Mouse (Mus musculus) myocyte (in vitro differentiated cells): ENCODE data around the gene Rfx3. TPM values are rescaled to one million over a fixed set of nuclear protein-coding genes. Genes with fewer than 3 reads are reported as not detected.

Experiments
- H3K27me3 ChIP-seq: one replicate; pipeline ENCODE4 v1.6.1; 2011; ENCODE audit not compliant: control insufficient read depth, insufficient read depth, insufficient read length
- H3K36me3 ChIP-seq: one replicate; pipeline ENCODE4 v1.6.1; 2011; ENCODE audit not compliant: control insufficient read depth, insufficient read depth
- H3K4me2 ChIP-seq: one replicate; pipeline ENCODE4 v1.6.1; 2011; ENCODE audit warnings: low read depth, control low read depth
- H3K4me3 ChIP-seq: one replicate; pipeline ENCODE4 v1.5.1; 2011; ENCODE audit warnings: mild to moderate bottlenecking, control low read depth, moderate library complexity
- H3K79me2 ChIP-seq: one replicate; pipeline ENCODE4 v1.6.1; 2011; ENCODE audit not compliant: control insufficient read depth, insufficient read depth
- H3ac ChIP-seq: one replicate; pipeline ENCODE4 v1.6.1; 2011; ENCODE audit not compliant: control insufficient read depth, insufficient read length
- CEBPB ChIP-seq: IDR thresholded peaks from 2 replicates; pipeline ENCODE4 v1.6.1; 2011; ENCODE audit warnings: mild to moderate bottlenecking, moderate library complexity; ENCODE audit not compliant: poor library complexity, insufficient read depth, severe bottlenecking
- E2F4 ChIP-seq: IDR thresholded peaks from one replicate; pipeline ENCODE4 v1.6.1; 2011; ENCODE audit warnings: mild to moderate bottlenecking, control low read depth, moderate library complexity; ENCODE audit not compliant: insufficient read depth
- MAX ChIP-seq: IDR thresholded peaks from one replicate; pipeline ENCODE4 v1.6.1; 2011; ENCODE audit warnings: low read depth, mild to moderate bottlenecking, control low read depth
- MYOD1 ChIP-seq, 3 experiments: IDR thresholded peaks; one replicate each; pipeline ENCODE4 v1.6.1; 2011; ENCODE audit warnings: control low read depth in 2 of 3, low read depth in 2 of 3, mild to moderate bottlenecking in 2 of 3, moderate library complexity in 1 of 3; ENCODE audit not compliant: insufficient read length in 2 of 3, control insufficient read depth in 1 of 3
- MYOG ChIP-seq, 3 experiments: IDR thresholded peaks; one replicate each; pipeline ENCODE4 v1.6.1; 2011; ENCODE audit warnings: control low read depth in 2 of 3, low read depth in 2 of 3, mild to moderate bottlenecking in 2 of 3; ENCODE audit not compliant: insufficient read length in 2 of 3, control insufficient read depth in 1 of 3, insufficient read depth in 1 of 3
- POLR2A ChIP-seq: IDR thresholded peaks from one replicate; pipeline ENCODE4 v1.6.1; 2011; ENCODE audit warnings: low read depth, mild to moderate bottlenecking, control low read depth, moderate library complexity; ENCODE audit not compliant: insufficient read length
- POLR2AphosphoS2 ChIP-seq: IDR thresholded peaks from one replicate; pipeline ENCODE4 v1.6.1; 2011; ENCODE audit warnings: low read depth, control low read depth; ENCODE audit not compliant: insufficient read length
- REST ChIP-seq: IDR thresholded peaks from one replicate; pipeline ENCODE4 v1.6.1; 2011; ENCODE audit warnings: mild to moderate bottlenecking, control low read depth, moderate library complexity; ENCODE audit not compliant: insufficient read depth, insufficient read length
- SRF ChIP-seq: IDR thresholded peaks from one replicate; pipeline ENCODE4 v1.6.1; 2011; ENCODE audit warnings: low read depth; ENCODE audit not compliant: control insufficient read depth, insufficient read length
- TCF12 ChIP-seq: IDR thresholded peaks from one replicate; pipeline ENCODE4 v1.6.1; 2011; ENCODE audit warnings: mild to moderate bottlenecking, control low read depth; ENCODE audit not compliant: poor library complexity, insufficient read depth, severe bottlenecking
- TCF3 ChIP-seq: IDR thresholded peaks from one replicate; pipeline ENCODE4 v1.6.1; 2011; ENCODE audit warnings: low read depth, control low read depth; ENCODE audit not compliant: insufficient read length
- USF1 ChIP-seq: IDR thresholded peaks from one replicate; pipeline ENCODE4 v1.6.1; 2011; ENCODE audit warnings: low read depth, mild to moderate bottlenecking, control low read depth, moderate library complexity
- polyA plus RNA-seq: library from polyadenylated mRNA; unstranded; fragments of >200 nt; fragmentation: generic; extraction: Trizol; gene quantifications from one replicate; pipeline ENCODE4 v1.2.1, GENCODE M21; 2012; ENCODE audit warnings: missing spikeins

Gene Rfx3
- polyA plus RNA-seq, 1 experiment, result 0.94 TPM

DNA sequence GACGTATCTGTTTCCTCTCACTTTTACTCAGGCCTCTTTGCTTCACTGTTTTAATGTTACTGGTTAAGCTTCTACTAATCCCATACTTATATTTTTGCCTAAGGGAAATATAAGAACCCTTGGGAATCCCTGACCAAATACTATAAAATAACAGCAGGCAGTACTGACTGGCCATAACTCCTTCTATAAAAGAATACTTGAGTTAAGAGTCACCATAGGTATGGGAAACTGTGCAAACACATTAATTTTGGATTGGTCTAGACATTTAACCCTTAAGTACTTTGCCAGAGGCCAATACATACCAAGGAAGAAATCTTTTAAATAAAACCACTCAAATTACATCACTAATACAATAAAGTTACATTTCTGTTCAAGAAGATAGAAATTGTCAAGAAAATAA, 6.8 kb downstream of the Rfx3 start:
- no peaks in the 10 kb centered on the region for H3K27me3 ChIP-seq
- H3K4me2 ChIP-seq, result peak overlapping the region; percentile 46
- no peaks in the 10 kb centered on the region for H3K36me3 ChIP-seq
- peaks cover 68% of the 10 kb centered on the region for H3K79me2 ChIP-seq
- no peak overlapping the region for H3ac ChIP-seq
- TF ChIP-seq POLR2A, result no peak
- TF ChIP-seq TCF12, result no peak
- H3K4me3 ChIP-seq, result no peak overlapping the region

DNA sequence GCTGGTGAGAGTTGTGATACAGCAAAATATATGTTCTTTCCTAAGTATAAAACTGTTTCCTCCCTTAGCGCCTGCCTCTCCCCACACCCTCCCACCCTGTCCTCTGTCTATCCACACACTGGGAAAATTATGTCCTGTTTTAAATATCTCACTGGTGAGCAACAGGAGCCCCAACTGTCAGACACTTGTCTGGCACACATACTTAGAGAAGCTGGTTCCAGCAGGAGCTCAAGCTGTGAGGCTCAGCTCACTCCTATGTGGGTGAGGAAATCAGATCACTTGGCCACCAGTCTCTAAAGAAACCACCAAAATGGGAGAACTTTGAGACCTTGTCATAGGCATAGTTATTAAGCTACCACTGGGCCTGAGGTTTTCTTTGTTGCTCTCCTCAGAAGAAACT, 7.5 kb downstream of the Rfx3 start:
- H3K27me3 ChIP-seq, result no peaks in the 10 kb centered on the region
- H3ac ChIP-seq, result no peak overlapping the region

DNA sequence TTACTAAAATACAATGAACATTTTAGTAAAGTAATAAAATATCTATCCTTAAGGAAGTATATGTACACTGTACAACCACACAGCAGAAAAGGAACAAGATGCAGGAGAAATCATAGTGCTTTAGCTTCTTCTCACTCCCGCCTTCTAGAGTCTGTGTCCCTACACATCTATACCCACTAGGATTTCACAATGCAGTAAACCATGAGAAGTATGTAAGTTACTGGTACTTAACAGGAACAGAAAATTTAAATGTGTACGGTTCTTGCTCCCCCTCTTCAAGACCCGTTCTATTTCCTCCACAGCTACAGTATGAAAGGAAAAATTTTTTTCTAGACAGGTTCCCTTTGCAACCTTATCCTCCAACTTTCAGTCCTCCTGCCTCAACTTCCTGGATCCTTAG, 8.3 kb downstream of the Rfx3 start:
- Histone ChIP-seq H3K4me3 (no peak overlapping the region), H3K4me2 (no peak overlapping the region), H3K79me2 (peaks cover 62% of the 10 kb centered on the region), H3K36me3 (no peaks in the 10 kb centered on the region), H3K27me3 (no peaks in the 10 kb centered on the region), H3ac (no peak overlapping the region)
- no peak for TF ChIP-seq E2F4
- no peak for TF ChIP-seq POLR2AphosphoS2
- no peak for TF ChIP-seq POLR2A
- TF ChIP-seq MYOD1 (IDR thresholded peaks at IDR 0.05; ENCODE audit: control insufficient read depth in 1 of 3, insufficient read length in 2 of 3, low read depth in 2 of 3), result no peak
- no peak for TF ChIP-seq REST
- no peak for TF ChIP-seq TCF3
- no peak for TF ChIP-seq MAX
- TF ChIP-seq TCF12, result no peak
- TF ChIP-seq SRF, result no peak
- TF ChIP-seq USF1, result no peak
- no peak for TF ChIP-seq CEBPB

More for the DNA sequence above, 7.5 kb downstream of the Rfx3 start:
- TF ChIP-seq USF1, result no peak
- TF ChIP-seq MYOG (IDR thresholded peaks at IDR 0.05; ENCODE audit: control insufficient read depth in 1 of 3, insufficient read depth in 1 of 3, insufficient read length in 2 of 3, low read depth in 2 of 3), result peak in 1 of 3 experiments; percentile 45
- peak in 2 of 3 experiments; percentile 21 to 41 for TF ChIP-seq MYOD1 (IDR thresholded peaks at IDR 0.05; ENCODE audit: control insufficient read depth in 1 of 3, insufficient read length in 2 of 3, low read depth in 2 of 3)
- H3K4me2 ChIP-seq, result peak overlapping the region; percentile 46
- H3K79me2 ChIP-seq, result peaks cover 64% of the 10 kb centered on the region
- H3K4me3 ChIP-seq, result no peak overlapping the region
- H3K36me3 ChIP-seq, result no peaks in the 10 kb centered on the region

DNA sequence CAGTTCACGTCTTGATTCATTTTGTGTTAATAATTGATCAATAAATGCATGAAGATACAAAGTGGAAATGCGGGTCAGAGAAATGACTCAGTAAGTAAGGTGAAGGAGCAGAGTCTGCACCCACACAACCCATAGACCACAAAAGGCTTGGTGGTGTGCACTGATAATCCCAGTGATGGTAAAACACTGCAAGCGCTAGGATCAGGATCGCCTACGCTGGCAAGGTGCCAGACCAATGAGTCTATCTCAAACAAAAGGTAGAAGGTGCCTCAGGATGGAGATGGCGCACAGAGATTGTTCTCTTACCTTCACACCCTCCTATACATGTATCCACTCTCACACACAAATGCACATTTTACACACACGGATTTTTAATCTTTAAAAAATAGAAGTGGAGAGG, 18.2 kb downstream of the Rfx3 start:
- H3K27me3 ChIP-seq, result no peaks in the 10 kb centered on the region
- H3K4me3 ChIP-seq, result no peak overlapping the region
- H3ac ChIP-seq, result no peak overlapping the region
- H3K4me2 ChIP-seq, result no peak overlapping the region
- H3K79me2 ChIP-seq, result peaks cover 41% of the 10 kb centered on the region
- TF ChIP-seq MYOD1 (IDR thresholded peaks at IDR 0.05; ENCODE audit: control insufficient read depth in 1 of 3, insufficient read length in 2 of 3, low read depth in 2 of 3) (no peak), REST (no peak), TCF3 (no peak), SRF (no peak)
- H3K36me3 ChIP-seq, result no peaks in the 10 kb centered on the region

DNA sequence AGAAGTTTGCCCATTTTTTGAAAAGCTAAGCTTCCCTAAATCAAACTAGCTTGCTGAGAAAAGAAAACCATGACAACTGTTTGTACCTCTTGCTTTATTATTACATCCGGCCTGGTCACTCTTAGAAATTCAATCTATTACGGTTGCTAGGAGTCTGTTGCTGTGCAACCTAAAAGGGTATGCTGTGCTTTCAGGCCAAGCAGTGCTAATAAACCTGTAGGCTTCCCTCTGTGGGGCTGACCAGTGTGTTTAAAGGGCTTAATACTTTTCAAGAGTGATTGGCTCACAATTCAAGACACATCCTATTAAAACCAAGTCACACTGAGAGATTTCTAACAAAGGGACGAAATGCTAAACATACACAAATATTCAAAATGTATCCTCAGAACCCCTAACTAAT, 22.2 kb downstream of the Rfx3 start:
- Histone ChIP-seq H3K79me2 (peaks cover 39% of the 10 kb centered on the region), H3K36me3 (no peaks in the 10 kb centered on the region), H3K4me2 (no peak overlapping the region), H3K27me3 (no peaks in the 10 kb centered on the region), H3K4me3 (no peak overlapping the region), H3ac (no peak overlapping the region)
- no peak for TF ChIP-seq CEBPB

DNA sequence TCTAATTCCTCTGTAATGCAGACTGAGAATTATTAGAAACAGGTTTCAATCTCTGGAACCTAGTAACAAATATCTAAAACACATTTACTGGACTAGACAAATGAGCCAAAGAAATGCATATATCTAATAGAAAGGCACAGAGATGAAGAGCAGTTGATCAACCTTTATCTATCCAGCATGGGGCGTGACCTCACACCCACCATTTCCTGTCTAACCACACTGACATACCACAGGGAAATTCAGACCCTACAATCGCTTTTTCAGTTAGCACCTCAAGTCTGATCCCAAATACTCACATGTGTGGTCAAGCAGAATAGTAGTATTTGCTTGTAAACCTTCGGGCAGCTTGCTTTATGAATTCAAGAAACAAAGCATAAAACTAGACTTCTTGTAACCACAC, 43.4 kb downstream of the Rfx3 start:
- no peak overlapping the region for H3ac ChIP-seq
- no peak overlapping the region for H3K4me3 ChIP-seq
- H3K79me2 ChIP-seq, result peaks cover 5% of the 10 kb centered on the region
- TF ChIP-seq POLR2A (no peak), SRF (no peak), E2F4 (no peak), TCF12 (no peak), POLR2AphosphoS2 (no peak), TCF3 (no peak), MYOD1 (IDR thresholded peaks at IDR 0.05; ENCODE audit: control insufficient read depth in 1 of 3, insufficient read length in 2 of 3, low read depth in 2 of 3) (no peak), MAX (no peak), CEBPB (no peak), REST (no peak), MYOG (IDR thresholded peaks at IDR 0.05; ENCODE audit: control insufficient read depth in 1 of 3, insufficient read depth in 1 of 3, insufficient read length in 2 of 3, low read depth in 2 of 3) (no peak), USF1 (no peak)
- H3K4me2 ChIP-seq, result no peak overlapping the region
- no peaks in the 10 kb centered on the region for H3K27me3 ChIP-seq
- no peaks in the 10 kb centered on the region for H3K36me3 ChIP-seq
